Mouse (Mus musculus): ENCODE results near the gene Nfya.
A peak's percentile ranks its signal among the peaks of the same experiment; 100 is the strongest.

Gene Nfya

DNA sequence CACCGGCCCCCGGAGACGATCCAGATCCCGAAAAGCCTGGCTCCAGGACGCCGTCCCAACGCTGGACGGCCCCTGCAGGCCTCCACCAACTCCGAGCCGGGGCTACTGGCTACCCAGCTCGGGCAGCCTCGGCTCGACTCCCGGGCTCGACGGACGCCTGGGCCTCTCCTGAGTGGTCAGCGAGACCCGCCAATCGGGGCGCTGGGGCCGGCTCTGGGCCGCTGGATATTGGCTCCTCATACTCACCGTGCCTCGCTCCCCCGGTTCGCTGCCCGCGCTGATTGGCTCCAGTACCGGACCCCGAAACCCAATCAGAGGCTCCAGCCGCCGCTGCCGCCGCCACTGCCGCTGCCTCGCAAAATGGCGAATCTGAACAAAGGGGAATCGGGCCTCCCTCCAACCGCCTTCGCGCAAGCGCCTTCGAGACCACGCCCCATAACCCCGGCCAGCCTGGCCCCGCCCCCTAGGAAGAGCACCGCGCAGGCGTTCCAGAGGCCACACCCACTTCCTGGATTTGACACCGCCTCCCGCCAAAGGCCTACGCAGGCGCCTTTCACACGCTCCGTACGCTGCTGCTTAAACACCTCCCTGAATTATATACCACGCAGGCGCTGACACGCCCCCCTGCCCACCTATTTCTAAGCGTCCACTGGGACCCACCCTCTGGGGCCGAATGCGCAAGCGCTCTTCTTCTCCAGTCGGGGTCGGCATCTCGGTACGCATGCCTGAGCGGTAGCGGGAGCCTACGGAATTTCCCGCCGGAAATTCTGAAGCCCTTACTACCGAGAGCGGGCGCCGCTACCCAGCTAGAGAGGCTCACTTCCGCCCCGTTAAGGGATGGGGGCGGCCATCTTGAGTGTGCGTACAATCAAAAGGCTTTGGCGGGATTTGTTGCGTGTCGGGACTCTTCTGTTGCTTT, at the start of gene Nfya, which contains the start of gene Oard1:
Nfya (minus strand) TSS at position 527 of the 919 bp plus-strand sequence.
Oard1 (plus strand) TSS at position 635 of the 919 bp plus-strand sequence.
- DNase-seq (ENCODE audit: low spot score): peak; percentile 100

- DNase-seq (ENCODE audit: low spot score): no peak
Measured at GRCm38 (mm10) chr17:48457971-48458653, 48.4 kb upstream of the Nfya start.

GRCm38 (mm10) chr17:48455955-48456354, 46.2 kb upstream of the Nfya start:
- DNase-seq (ENCODE audit: low spot score): no peak

- DNase-seq (ENCODE audit: low spot score): no peak
Measured at GRCm38 (mm10) chr17:48454688-48455087, 45.0 kb upstream of the Nfya start, which contains the start of gene Unc5cl. Gene Unc5cl (plus strand): TSS chr17:48454901.

- DNase-seq (ENCODE audit: low spot score): no peak
Measured at GRCm38 (mm10) chr17:48454190-48454589, 44.5 kb upstream of the Nfya start.

DNA sequence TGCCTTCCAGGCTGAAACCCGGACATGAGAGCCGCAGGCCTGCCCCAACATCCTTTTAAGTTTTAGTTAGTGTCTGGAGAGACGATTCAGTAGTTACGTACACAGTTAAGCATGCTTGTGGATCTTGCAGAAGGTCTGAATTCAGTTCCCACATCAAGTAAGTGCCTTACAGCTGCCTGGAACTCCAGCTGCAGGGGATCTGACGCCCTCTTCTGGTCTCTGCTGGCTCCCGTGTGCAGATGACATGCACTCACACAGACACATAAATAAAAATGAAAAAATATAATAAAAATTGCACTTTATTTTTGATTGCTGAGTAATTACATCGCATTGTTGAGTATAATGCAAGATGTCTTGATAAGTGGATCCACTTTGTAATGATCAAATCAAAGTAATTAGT, 43.8 kb upstream of the Nfya start:
- no peak for DNase-seq (ENCODE audit: low spot score)

- DNase-seq (ENCODE audit: low spot score): no peak
Measured at GRCm38 (mm10) chr17:48451753-48452444, 42.2 kb upstream of the Nfya start.

DNA sequence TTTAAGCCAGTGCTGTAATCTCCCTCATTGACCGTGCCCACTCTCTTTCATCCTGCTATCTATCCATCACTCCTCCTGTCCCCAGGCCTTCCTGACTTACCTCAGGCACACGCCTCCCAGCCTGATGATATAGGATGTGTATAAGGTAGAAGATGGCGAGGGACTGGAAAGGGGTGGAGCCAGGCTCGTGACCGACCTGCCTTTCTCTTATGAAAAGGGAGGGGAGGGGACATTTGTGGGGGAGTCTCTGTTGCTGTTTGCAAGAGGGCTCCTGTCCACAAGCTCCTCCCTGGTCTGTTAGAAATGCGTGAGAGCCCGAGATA, 41.6 kb upstream of the Nfya start, which contains the start of gene Tspo2:
Tspo2 (minus strand) TSS at position 170 of the 323 bp plus-strand sequence.
- no peak for DNase-seq (ENCODE audit: low spot score)

- no peak for DNase-seq (ENCODE audit: low spot score)
Measured at GRCm38 (mm10) chr17:48450666-48451352, 41.1 kb upstream of the Nfya start.

- DNase-seq (ENCODE audit: low spot score): no peak
Measured at GRCm38 (mm10) chr17:48447675-48448074, 38.0 kb upstream of the Nfya start.

- DNase-seq (ENCODE audit: low spot score): no peak
Measured at GRCm38 (mm10) chr17:48443542-48444145, 33.9 kb upstream of the Nfya start.

GRCm38 (mm10) chr17:48442745-48443457, 33.2 kb upstream of the Nfya start:
- peak; percentile 30 for DNase-seq (ENCODE audit: low spot score)

GRCm38 (mm10) chr17:48437421-48437911, 27.8 kb upstream of the Nfya start:
- peak; percentile 69 for DNase-seq (ENCODE audit: low spot score)

DNA sequence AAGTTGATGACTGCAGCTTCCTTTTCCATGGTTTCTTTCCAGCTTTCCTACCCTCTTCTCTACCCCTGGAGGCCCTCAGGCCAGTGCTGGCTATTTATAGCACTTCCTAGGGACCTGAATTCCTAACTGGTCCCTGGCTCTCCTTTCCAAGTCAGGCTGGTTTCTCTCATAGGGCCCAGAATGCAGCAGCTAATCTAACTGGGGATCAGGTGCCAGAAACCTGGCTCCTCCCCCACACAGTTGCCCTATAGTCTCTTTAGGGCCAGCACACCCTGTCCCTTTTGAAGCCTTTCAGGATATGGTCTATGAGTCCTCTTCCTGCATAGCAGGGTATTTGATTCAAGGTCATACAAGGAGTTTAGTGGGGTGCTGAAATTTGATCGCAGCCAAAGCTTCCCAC, 26.8 kb upstream of the Nfya start:
- DNase-seq (ENCODE audit: low spot score): no peak

- no peak for DNase-seq (ENCODE audit: low spot score)
Measured at GRCm38 (mm10) chr17:48434479-48434878, 24.8 kb upstream of the Nfya start.

GRCm38 (mm10) chr17:48433689-48434330, 24.1 kb upstream of the Nfya start:
- DNase-seq (ENCODE audit: low spot score): no peak

GRCm38 (mm10) chr17:48433006-48433655, 23.4 kb upstream of the Nfya start:
- no peak for DNase-seq (ENCODE audit: low spot score)

GRCm38 (mm10) chr17:48432158-48432980, 22.7 kb upstream of the Nfya start, which contains the start of gene Apobec2:
Gene Apobec2 (minus strand): TSS chr17:48432930.
- peak; percentile 18 for DNase-seq (ENCODE audit: low spot score)
